Mouse (Mus musculus): ENCODE measurements around the gene Fgfr1op.

- no peak for TF ChIP-seq POLR2A (IDR thresholded peaks at IDR 0.05; ENCODE audit: low read depth, low read length)
- no peak for TF ChIP-seq CTCF (conservative IDR thresholded peaks at IDR 0.05; ENCODE audit: insufficient read depth, insufficient read length, low read depth, low read length)
These were observed 45.4 kb downstream of the Fgfr1op start for GRCm38 (mm10) chr17:8210675-8211074.
